Mouse (Mus musculus) stomach, postnatal 0 days (tissue): ENCODE measurements at regions not wholly inside any gene's neighbourhood (a gene's known extent, or its start where the extent isn't known, plus 50 kb on each side); places are given as distances from the start of the nearest gene placed in this dataset.

Experiments used
- CTCF ChIP-seq: IDR thresholded peaks from 2 replicates; pipeline ENCODE4 v1.5.1; 2016; ENCODE audit warnings: antibody characterized with exemption, low read depth, mild to moderate bottlenecking, moderate library complexity
- EP300 ChIP-seq: optimal IDR thresholded peaks from 2 replicates; pipeline ENCODE3; 2016; ENCODE audit warnings: antibody characterized with exemption

DNA sequence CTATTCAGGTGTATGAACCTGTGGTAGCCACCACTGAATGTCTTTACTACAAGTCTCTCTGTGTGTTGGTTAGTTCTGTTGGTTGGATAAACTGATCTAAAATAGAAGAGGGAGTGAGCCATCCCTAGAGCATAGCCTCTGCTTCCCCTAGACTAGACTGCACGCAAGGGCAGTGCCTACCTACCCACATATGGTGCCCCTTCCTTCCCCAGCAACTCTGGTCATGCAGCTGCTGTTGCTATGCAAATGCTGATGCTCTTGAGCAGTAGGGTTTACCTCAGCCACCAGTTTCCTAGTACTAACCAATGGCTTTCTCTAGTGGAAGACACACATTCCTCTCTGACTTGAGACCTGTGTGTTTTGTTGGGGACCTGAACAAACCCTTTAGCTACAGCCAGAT is 881.0 kb upstream of the 9430069I07Rik start:
- TF ChIP-seq CTCF: no peak
- TF ChIP-seq EP300: no peak
